Mouse (Mus musculus): Measurements from ENCODE around the gene Atp6v1a.

GRCm38 (mm10) chr16:44133187-44133586 is 6.3 kb downstream of the Atp6v1a start:
- TF ChIP-seq CTCF (IDR thresholded peaks at IDR 0.05; ENCODE audit: low read depth) (no peak), EP300 (IDR thresholded peaks at IDR 0.05; ENCODE audit: low read depth) (no peak)
